Mouse (Mus musculus): Measurements from ENCODE around the gene Sp3.
A peak's percentile ranks its signal among the peaks of the same experiment; 100 is the strongest.
"Not testable (repeated sequence)": the region's sequence is repeated elsewhere in the genome, so short reads cannot be mapped to it uniquely, and the experiment has no call there.

Sp3 gene

DNA sequence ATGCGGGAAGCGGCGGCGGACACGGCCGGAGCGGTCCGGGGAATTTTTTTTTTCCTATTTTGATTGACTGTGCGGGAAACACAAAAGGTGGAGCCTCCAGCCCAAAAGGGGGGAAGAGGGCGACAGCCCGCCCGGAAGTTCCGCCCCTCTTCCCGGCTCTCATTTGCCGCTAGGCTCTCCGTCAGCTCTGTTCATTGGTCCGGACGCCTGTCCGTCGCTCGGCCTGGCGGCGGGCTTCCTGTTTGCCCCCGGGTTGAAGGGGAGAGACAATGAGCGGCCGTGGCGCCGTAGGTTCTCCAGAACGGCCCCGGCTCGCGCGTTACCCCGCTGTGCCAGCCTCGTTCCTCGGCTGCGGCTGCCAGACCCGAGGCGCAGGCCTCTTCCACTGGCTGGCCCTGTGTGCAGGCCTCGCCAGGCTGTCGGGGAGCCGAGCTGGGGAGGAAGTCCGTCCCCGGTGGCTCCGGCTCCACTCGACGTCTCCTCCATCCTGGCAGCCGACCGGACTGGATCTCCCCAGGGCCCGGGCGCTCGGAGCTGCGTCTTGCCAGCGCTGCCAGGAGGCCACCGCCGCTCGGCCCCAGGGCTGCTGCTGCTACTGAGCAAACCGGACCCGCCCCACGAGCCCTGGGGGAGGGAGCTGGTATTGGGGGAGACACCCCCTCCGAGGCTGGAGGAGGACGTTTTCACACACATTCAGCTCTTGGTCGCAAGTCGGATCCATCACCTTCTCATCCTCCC lies at the start of gene Sp3:
Gene Sp3, minus strand, starts transcription at position 110 of the 738 bp plus-strand sequence.
- DNase-seq (ENCODE audit: low spot score): peak; percentile 96

GRCm38 (mm10) chr2:73029846-73030245 lies 49.6 kb upstream of the Sp3 start:
- no peak for DNase-seq (ENCODE audit: low spot score)

- DNase-seq (ENCODE audit: low spot score): no peak
Measured at GRCm38 (mm10) chr2:73028019-73028418, 47.8 kb upstream of the Sp3 start.

GRCm38 (mm10) chr2:73027126-73027525 lies 46.9 kb upstream of the Sp3 start:
- no peak for DNase-seq (ENCODE audit: low spot score)

- DNase-seq (ENCODE audit: low spot score): no peak
Measured at GRCm38 (mm10) chr2:73023803-73024202, 43.6 kb upstream of the Sp3 start.

DNA sequence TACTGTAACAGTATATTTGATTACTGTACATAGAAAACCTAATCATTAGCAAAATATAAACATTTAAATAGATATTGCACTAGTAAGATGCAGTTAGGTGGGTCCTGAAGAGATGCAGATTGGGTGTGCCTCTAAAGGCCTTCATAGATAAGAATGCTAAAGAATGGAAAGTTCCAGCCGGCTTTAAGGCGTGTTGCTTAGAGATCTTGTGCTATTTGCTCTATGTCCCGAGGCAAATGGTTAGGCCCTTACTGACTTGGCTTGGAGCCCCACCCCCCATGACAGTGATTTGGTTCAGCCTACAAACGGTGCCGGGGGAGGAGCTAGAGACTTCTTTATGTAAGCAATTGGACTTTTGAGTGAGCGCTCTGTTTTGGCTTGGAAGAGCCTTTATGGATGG lies 40.8 kb upstream of the Sp3 start:
- DNase-seq (ENCODE audit: low spot score): peak; percentile 50

GRCm38 (mm10) chr2:73019371-73020146 lies 39.3 kb upstream of the Sp3 start:
- DNase-seq (ENCODE audit: low spot score): peak; percentile 68

GRCm38 (mm10) chr2:73014063-73014462 lies 33.8 kb upstream of the Sp3 start:
- not testable (repeated sequence) for DNase-seq (ENCODE audit: low spot score)

- DNase-seq (ENCODE audit: low spot score): peak; percentile 88
Measured at GRCm38 (mm10) chr2:73012636-73013035, 32.4 kb upstream of the Sp3 start.

DNA sequence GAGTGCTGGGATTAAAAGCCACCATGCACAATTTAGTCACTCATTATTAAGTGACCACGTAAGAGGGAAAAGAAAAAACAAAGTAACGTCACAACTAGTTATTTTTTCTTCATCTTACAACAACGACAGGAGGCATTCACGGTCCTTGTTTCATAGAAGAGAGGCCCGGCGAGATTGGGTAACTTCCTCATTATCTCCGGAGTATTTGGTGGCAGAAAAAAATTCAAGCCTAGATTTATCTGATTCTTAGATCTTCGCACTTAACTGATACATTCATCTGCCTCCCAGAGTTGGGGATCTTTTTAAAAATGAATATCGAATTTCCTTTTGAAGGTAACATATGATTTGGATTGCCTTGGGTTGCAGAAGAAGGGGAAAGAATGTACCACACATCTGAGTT lies 27.2 kb upstream of the Sp3 start:
- no peak for DNase-seq (ENCODE audit: low spot score)

GRCm38 (mm10) chr2:73005611-73006515 lies 25.6 kb upstream of the Sp3 start:
- DNase-seq (ENCODE audit: low spot score): no peak

- peak; percentile 85 for DNase-seq (ENCODE audit: low spot score)
Measured at GRCm38 (mm10) chr2:73003751-73004717, 23.8 kb upstream of the Sp3 start.

DNA sequence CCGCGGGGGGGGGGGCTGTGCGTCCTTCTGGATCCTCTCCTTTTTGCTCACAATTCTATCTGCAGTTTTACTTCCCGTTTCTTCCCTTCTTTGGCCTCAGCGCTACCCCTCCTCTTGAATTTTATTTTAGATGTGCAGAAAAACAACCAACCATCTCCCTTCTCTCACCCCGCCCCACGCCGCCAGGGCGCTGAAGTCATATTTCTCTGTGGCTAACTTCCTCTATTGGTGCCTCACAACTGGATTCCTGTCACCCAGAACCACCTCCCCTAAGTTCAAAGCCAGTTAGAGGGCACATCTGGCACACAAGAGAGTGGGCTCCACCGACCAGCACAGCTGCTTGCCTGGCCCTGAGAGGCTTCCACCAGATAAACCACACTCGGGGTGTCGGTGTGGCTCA lies 22.8 kb upstream of the Sp3 start:
- no peak for DNase-seq (ENCODE audit: low spot score)

DNA sequence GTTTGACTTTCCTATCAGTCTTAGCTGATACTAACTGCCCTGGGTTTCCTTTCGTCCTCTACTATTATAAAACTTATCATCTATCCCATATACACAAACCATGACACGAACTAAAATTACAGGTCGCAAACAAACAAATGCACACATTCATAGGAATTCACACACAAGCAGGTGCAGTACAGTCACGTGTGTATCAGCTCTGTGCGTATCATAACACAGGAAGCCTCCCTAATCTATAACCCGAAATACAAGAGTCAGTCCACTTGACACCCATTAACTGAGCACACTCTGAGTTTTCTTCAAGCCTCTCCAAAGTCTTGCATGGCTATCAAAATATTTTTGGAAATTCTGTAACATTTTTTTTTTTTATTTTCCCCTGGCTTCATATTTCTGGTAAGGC lies 22.2 kb upstream of the Sp3 start:
- no peak for DNase-seq (ENCODE audit: low spot score)

DNA sequence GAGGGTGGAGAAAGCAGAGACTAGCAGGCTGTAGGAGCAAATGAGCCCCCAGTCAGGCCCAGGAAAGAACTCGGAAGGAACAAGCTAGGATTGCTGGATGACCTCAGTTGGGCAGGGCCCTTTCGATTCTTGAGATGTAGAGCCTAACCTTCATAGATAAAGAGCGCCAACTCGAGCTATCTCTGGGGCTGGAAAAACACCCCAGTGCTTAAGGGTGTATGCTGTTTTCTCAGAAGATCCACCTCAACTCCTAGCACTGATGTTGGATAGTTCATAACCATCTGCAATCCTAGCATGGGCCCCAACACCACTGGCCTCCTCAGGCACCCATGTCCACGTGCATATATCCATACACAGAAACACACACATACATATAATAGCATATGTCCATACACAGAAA lies 21.7 kb upstream of the Sp3 start:
- no peak for DNase-seq (ENCODE audit: low spot score)

- no peak for DNase-seq (ENCODE audit: low spot score)
Measured at GRCm38 (mm10) chr2:73000194-73000593, 19.9 kb upstream of the Sp3 start.

DNA sequence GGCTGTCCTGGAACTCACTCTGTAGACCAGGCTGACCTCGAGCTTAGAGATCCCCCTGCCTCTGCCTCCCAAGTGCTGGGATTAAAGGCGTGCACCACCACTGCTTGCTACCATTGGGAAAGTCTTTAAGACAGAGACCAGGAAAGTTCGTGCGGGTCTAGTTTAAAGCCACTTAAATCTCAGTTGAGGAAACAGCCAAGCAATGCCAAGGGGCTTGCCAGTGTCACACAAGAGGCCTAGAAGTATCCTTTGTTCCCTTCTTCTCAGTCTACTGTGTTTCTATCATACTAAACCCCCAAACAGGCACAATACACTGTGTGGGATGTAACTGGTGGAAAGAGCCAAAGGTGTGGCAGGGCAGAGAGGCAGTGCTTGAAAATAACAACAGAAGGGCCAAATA lies 17.3 kb upstream of the Sp3 start:
- no peak for DNase-seq (ENCODE audit: low spot score)

DNA sequence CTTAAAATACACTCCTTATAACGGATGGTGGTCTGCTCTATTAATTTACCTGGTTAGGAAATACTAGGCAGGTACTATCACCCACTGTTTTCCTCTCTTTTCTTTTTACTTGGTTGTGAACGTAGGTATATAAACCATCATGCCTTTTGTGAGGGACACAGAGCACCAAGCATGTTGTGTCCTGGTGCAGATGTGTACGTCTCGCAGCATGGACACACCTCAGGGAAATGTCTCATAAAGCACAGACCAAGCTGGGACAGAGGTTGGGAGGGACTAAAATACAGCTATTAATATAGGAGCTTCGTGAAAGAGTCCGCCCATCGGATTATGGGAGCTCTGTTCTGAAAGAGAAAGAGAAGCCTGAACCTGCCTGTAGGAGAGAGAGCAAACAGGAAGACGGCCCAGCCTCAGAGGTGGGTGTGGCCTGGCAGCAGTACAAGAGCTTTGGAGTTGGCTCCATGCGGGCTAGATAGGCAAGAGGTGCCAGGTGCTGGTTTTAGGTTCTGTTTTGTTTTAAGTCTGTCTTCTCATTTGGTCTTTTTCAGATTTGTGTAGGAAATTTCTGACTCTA lies 16.6 kb upstream of the Sp3 start:
- DNase-seq (ENCODE audit: low spot score): peak; percentile 62

- DNase-seq (ENCODE audit: low spot score): peak; percentile 51
Measured at GRCm38 (mm10) chr2:72995346-72996097, 15.3 kb upstream of the Sp3 start.

GRCm38 (mm10) chr2:72994165-72994564 lies 13.9 kb upstream of the Sp3 start:
- DNase-seq (ENCODE audit: low spot score): no peak

Data from testis, postnatal 10 days (tissue).